Mouse (Mus musculus) forebrain, postnatal 0 days (tissue): ENCODE measurements around the gene Olfr1222. TPM values are rescaled to one million over a fixed set of nuclear protein-coding genes. Genes with fewer than 3 reads are reported as not detected.

ENCODE experiments used
- ATAC-seq: fragments of 200-750 bp; cut with Nextera tagmentation; 2 replicates; pipeline ENCODE4 v1.8.0; 2017; ENCODE audit warnings: mild to moderate bottlenecking, moderate library complexity
- DNase-seq: peaks from one replicate; pipeline ENCODE4 v3.0.0-alpha.2; 2015
- H3K27ac ChIP-seq: fragments of 300-500 bp; sonication (generic); 2 replicates; pipeline ENCODE4 v1.5.1; 2014; ENCODE audit warnings: low read depth, mild to moderate bottlenecking, antibody characterized with exemption, low read length, moderate library complexity, mixed read lengths
- H3K27me3 ChIP-seq: fragments of 300-500 bp; sonication (generic); 2 replicates; pipeline ENCODE4 v1.6.1; 2014; ENCODE audit warnings: mild to moderate bottlenecking, low read length, mixed read lengths; ENCODE audit not compliant: insufficient read depth
- H3K36me3 ChIP-seq: fragments of 300-500 bp; sonication (generic); 2 replicates; pipeline ENCODE4 v1.6.1; 2014; ENCODE audit warnings: mild to moderate bottlenecking, moderate library complexity; ENCODE audit not compliant: insufficient read depth
- H3K4me1 ChIP-seq: fragments of 300-500 bp; sonication (generic); 2 replicates; pipeline ENCODE4 v1.6.1; 2014; ENCODE audit warnings: antibody characterized with exemption; ENCODE audit not compliant: insufficient read depth
- H3K4me2 ChIP-seq: fragments of 300-500 bp; sonication (generic); 2 replicates; pipeline ENCODE4 v1.6.1; 2014; ENCODE audit warnings: low read depth, mild to moderate bottlenecking, moderate library complexity
- H3K4me3 ChIP-seq: fragments of 300-500 bp; sonication (generic); 2 replicates; pipeline ENCODE4 v1.5.1; 2014; ENCODE audit warnings: low read depth, low read length, mixed read lengths
- H3K9ac ChIP-seq: fragments of 300-500 bp; sonication (generic); 2 replicates; pipeline ENCODE4 v1.6.1; 2014; ENCODE audit warnings: mild to moderate bottlenecking
- H3K9me3 ChIP-seq: fragments of 300-500 bp; sonication (generic); 2 replicates; pipeline ENCODE4 v1.6.1; 2016; ENCODE audit warnings: low read length
- CTCF ChIP-seq: sonication (generic); IDR thresholded peaks from 2 replicates; pipeline ENCODE4 v1.5.1; 2016; ENCODE audit warnings: antibody characterized with exemption, control low read depth, low read depth
- WGBS: fragments of 180-500 bp; shearing (Covaris S2); extraction: QIAGEN DNeasy Blood & Tissue Kit; methylation state at CpG from one replicate; pipeline ENCODE4 v1.1.7; 2014; 5-methylcytosine and 5-hydroxymethylcytosine counted together
- polyA plus RNA-seq: library from polyadenylated mRNA; unstranded; fragments of >200 nt; fragmentation: Nextera tagmentation; extraction: Ambion mirVana; gene quantifications from 2 replicates; pipeline ENCODE4 v1.2.1, GENCODE M21; 2015
- total RNA-seq: library from RNA; depleted of rRNA; stranded (reverse); fragments of >200 nt; gene quantifications from 2 replicates; pipeline ENCODE4 v1.2.3, GENCODE M21; 2014; rRNA removed

Olfr1222 gene
- total and polyA plus RNA-seq, 2 experiments from 2014 or later: not detected

- WGBS: 100% methylated on average over 1 of the region's 1 CpGs
- no peak for TF ChIP-seq CTCF
These were observed 39.0 kb downstream of the Olfr1222 start for GRCm38 (mm10) chr2:89093848-89094247.

GRCm38 (mm10) chr2:89083413-89083812 lies 49.4 kb downstream of the Olfr1222 start, which contains the start of gene Olfr1219:
Gene Olfr1219, minus strand, starts transcription at chr2:89083513.
- no peak for ATAC-seq
- H3K36me3 ChIP-seq: no peaks in the 10 kb centered on the region
- H3K27me3 ChIP-seq: no peaks in the 10 kb centered on the region
- 57% methylated on average over 1 of the region's 1 CpGs for WGBS
- no peaks in the 10 kb centered on the region for H3K9me3 ChIP-seq
- no peak within 1 kb of the TSS for H3K4me2 ChIP-seq
- no peak within 1 kb of the TSS for H3K9ac ChIP-seq
- no peak within 1 kb of the TSS for H3K4me3 ChIP-seq
- no peak for TF ChIP-seq CTCF
- no peak within 1 kb of the TSS for H3K27ac ChIP-seq
- DNase-seq: no peak
- no peaks in the 10 kb centered on the region for H3K4me1 ChIP-seq

More at GRCm38 (mm10) chr2:89093848-89094247, 39.0 kb downstream of the Olfr1222 start:
- Histone ChIP-seq H3K4me3 (no peak overlapping the region), H3K36me3 (no peaks in the 10 kb centered on the region), H3K9me3 (no peaks in the 10 kb centered on the region), H3K9ac (no peak overlapping the region), H3K4me1 (no peaks in the 10 kb centered on the region), H3K27ac (no peak overlapping the region), H3K4me2 (no peak overlapping the region), H3K27me3 (no peaks in the 10 kb centered on the region)
- DNase-seq (no peak), ATAC-seq (no peak)

GRCm38 (mm10) chr2:89081487-89081886 lies 51.4 kb downstream of the Olfr1222 start:
- ATAC-seq (no peak), DNase-seq (no peak)
- H3K4me3 ChIP-seq: no peak overlapping the region
- no peaks in the 10 kb centered on the region for H3K36me3 ChIP-seq
- no peak overlapping the region for H3K9ac ChIP-seq
- no peaks in the 10 kb centered on the region for H3K27me3 ChIP-seq
- H3K4me2 ChIP-seq: no peak overlapping the region
- no peaks in the 10 kb centered on the region for H3K4me1 ChIP-seq
- no peak for TF ChIP-seq CTCF
- H3K9me3 ChIP-seq: no peaks in the 10 kb centered on the region
- H3K27ac ChIP-seq: no peak overlapping the region

Other genes with a start within 250 kb of the Olfr1222 start
- gene Olfr1208, start 230.7 kb downstream of the Olfr1222 start, total RNA-seq: not detected in 2 replicates
- not detected in 2 replicates for gene Olfr1208, start 230.7 kb downstream of the Olfr1222 start, polyA plus RNA-seq
- not detected in 2 replicates for gene Olfr1209, start 217.9 kb downstream of the Olfr1222 start, total RNA-seq
- not detected in 2 replicates for gene Olfr1209, start 217.9 kb downstream of the Olfr1222 start, polyA plus RNA-seq
- gene Olfr1211, start 194.9 kb downstream of the Olfr1222 start, total RNA-seq: not detected in 2 replicates
- gene Olfr1211, start 194.9 kb downstream of the Olfr1222 start, polyA plus RNA-seq: not detected in 2 replicates
- not detected in 2 replicates for gene Olfr1212, start 179.1 kb downstream of the Olfr1222 start, total RNA-seq
- gene Olfr1212, start 179.1 kb downstream of the Olfr1222 start, polyA plus RNA-seq: not detected in 2 replicates
- gene Gm13762, start 152.8 kb downstream of the Olfr1222 start, total RNA-seq: not detected in 2 replicates
- gene Gm13762, start 152.8 kb downstream of the Olfr1222 start, polyA plus RNA-seq: not detected in 2 replicates
- not detected in 2 replicates for gene Olfr1214, start 140.4 kb downstream of the Olfr1222 start, total RNA-seq
- not detected in 2 replicates for gene Olfr1214, start 140.4 kb downstream of the Olfr1222 start, polyA plus RNA-seq
- gene Olfr1215, start 126.1 kb downstream of the Olfr1222 start, total RNA-seq: not detected in 2 replicates
- not detected in 2 replicates for gene Olfr1215, start 126.1 kb downstream of the Olfr1222 start, polyA plus RNA-seq
- gene Olfr1216, start 114.7 kb downstream of the Olfr1222 start, total RNA-seq: not detected in 2 replicates
- not detected in 2 replicates for gene Olfr1216, start 114.7 kb downstream of the Olfr1222 start, polyA plus RNA-seq
- gene Olfr1217, start 101.0 kb downstream of the Olfr1222 start, total RNA-seq: not detected in 2 replicates
- gene Olfr1217, start 101.0 kb downstream of the Olfr1222 start, polyA plus RNA-seq: not detected in 2 replicates
- gene Olfr1218, start 71.9 kb downstream of the Olfr1222 start, total RNA-seq: not detected in 2 replicates
- not detected in 2 replicates for gene Olfr1218, start 71.9 kb downstream of the Olfr1222 start, polyA plus RNA-seq
- not detected in 2 replicates for gene Olfr1219, start 49.5 kb downstream of the Olfr1222 start, total RNA-seq
- not detected in 2 replicates for gene Olfr1219, start 49.5 kb downstream of the Olfr1222 start, polyA plus RNA-seq
- gene Olfr1220, start 26.2 kb downstream of the Olfr1222 start, total RNA-seq: not detected in 2 replicates
- gene Olfr1220, start 26.2 kb downstream of the Olfr1222 start, polyA plus RNA-seq: not detected in 2 replicates
- not detected in 2 replicates for gene Olfr1221, start 15.8 kb downstream of the Olfr1222 start, total RNA-seq
- not detected in 2 replicates for gene Olfr1221, start 15.8 kb downstream of the Olfr1222 start, polyA plus RNA-seq
- not detected in 2 replicates for gene Olfr1223, start 18.5 kb upstream of the Olfr1222 start, total RNA-seq
- gene Olfr1223, start 18.5 kb upstream of the Olfr1222 start, polyA plus RNA-seq: not detected in 2 replicates
- gene Olfr1224-ps1, start 31.0 kb upstream of the Olfr1222 start, total RNA-seq: not detected in 2 replicates
- not detected in 2 replicates for gene Olfr1224-ps1, start 31.0 kb upstream of the Olfr1222 start, polyA plus RNA-seq
- not detected in 2 replicates for gene Olfr1225, start 41.6 kb upstream of the Olfr1222 start, total RNA-seq
- not detected in 2 replicates for gene Olfr1225, start 41.6 kb upstream of the Olfr1222 start, polyA plus RNA-seq
- not detected in 2 replicates for gene Olfr1226, start 67.0 kb upstream of the Olfr1222 start, total RNA-seq
- not detected in 2 replicates for gene Olfr1226, start 67.0 kb upstream of the Olfr1222 start, polyA plus RNA-seq
- not detected in 2 replicates for gene Olfr1228, start 121.0 kb upstream of the Olfr1222 start, total RNA-seq
- not detected in 2 replicates for gene Olfr1228, start 121.0 kb upstream of the Olfr1222 start, polyA plus RNA-seq
- not detected in 2 replicates for gene Olfr1229, start 155.0 kb upstream of the Olfr1222 start, total RNA-seq
- gene Olfr1229, start 155.0 kb upstream of the Olfr1222 start, polyA plus RNA-seq: not detected in 2 replicates
- gene Olfr1230, start 164.2 kb upstream of the Olfr1222 start, total RNA-seq: not detected in 2 replicates
- gene Olfr1230, start 164.2 kb upstream of the Olfr1222 start, polyA plus RNA-seq: not detected in 2 replicates
- not detected in 2 replicates for gene Olfr1231, start 174.0 kb upstream of the Olfr1222 start, total RNA-seq
- gene Olfr1231, start 174.0 kb upstream of the Olfr1222 start, polyA plus RNA-seq: not detected in 2 replicates
- not detected in 2 replicates for gene Olfr1232, start 196.6 kb upstream of the Olfr1222 start, total RNA-seq
- not detected in 2 replicates for gene Olfr1232, start 196.6 kb upstream of the Olfr1222 start, polyA plus RNA-seq
- gene Olfr1233, start 209.3 kb upstream of the Olfr1222 start, total RNA-seq: not detected in 2 replicates
- not detected in 2 replicates for gene Olfr1233, start 209.3 kb upstream of the Olfr1222 start, polyA plus RNA-seq
- gene Olfr1234, start 231.8 kb upstream of the Olfr1222 start, total RNA-seq: not detected in 2 replicates
- gene Olfr1234, start 231.8 kb upstream of the Olfr1222 start, polyA plus RNA-seq: not detected in 2 replicates